In the genomic region with DNA sequence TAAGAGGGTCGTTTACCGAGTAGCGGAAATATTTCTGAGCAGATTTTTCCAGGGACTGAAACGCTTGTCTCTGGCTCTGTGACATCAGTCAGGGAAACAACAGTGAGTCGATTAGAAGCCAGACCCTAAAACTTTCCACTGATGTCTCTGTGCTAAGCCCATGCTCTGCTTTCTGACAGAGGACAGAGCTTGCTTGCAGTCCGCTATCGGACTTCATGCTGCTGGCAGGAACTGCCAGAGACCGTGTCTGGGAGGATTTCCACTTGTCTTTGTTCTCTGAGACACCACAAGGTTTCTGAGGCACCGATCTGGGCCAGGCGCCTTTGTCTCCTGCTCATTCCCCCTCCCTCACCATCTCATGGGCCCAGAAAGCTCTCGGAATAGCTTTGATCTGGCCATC, we compare ENCODE assay signal across 10 mouse cellular contexts. TPM values are rescaled to one million over a fixed set of nuclear protein-coding genes. Genes with fewer than 3 reads are reported as not detected.
DNase-seq lines count a peak whose midpoint lies in the region; ATAC-seq lines count a peak whose summit lies in the region.
"Had no signal": no experiment of that assay in that cellular context is flagged by ENCODE, and none has a peak within 500 bp of the region (broad histone marks: within the 10 kb centered on the region; RNA-seq: fewer than 3 reads in every experiment).

No protein-coding gene starts in this region.

- H3K4me3 ChIP-seq in heart, embryonic 15.5 days, result no peak overlapping the region
- H3K4me3 ChIP-seq in midbrain, embryonic 11.5 days (ENCODE audit: low read depth, low read length), result no peak overlapping the region

- no peak overlapping the region for H3K4me2 ChIP-seq in heart, embryonic 15.5 days
- H3K4me2 ChIP-seq in midbrain, embryonic 11.5 days, result no peak overlapping the region; the same call in 1 of the 2 replicates

- H3K9ac ChIP-seq in heart, embryonic 15.5 days, result no peak overlapping the region
- peak overlapping the region; percentile 48 for H3K9ac ChIP-seq in midbrain, embryonic 11.5 days (ENCODE audit: low read length)

- H3K9me3 ChIP-seq in heart, embryonic 15.5 days (replicated peaks), result no peaks in the 10 kb centered on the region
- H3K9me3 ChIP-seq in midbrain, embryonic 11.5 days (ENCODE audit: control insufficient read depth, low read length), result no peaks in the 10 kb centered on the region

- H3K36me3 ChIP-seq in heart, embryonic 15.5 days, result peaks cover 22% of the 10 kb centered on the region; the same call in 1 of the 2 replicates
- H3K36me3 ChIP-seq in midbrain, embryonic 11.5 days (ENCODE audit: control insufficient read depth, insufficient read depth, low read length), result no peaks in the 10 kb centered on the region

- H3K27ac ChIP-seq in heart, embryonic 15.5 days, result peak overlapping the region; percentile 63
- H3K27ac ChIP-seq in midbrain, embryonic 11.5 days (ENCODE audit: low read depth, low read length), result peak overlapping the region; percentile 51; the same call in 1 of the 2 replicates

- peak; percentile 66 for ATAC-seq in heart, embryonic 15.5 days (replicated peaks; ENCODE audit: insufficient number of reproducible peaks, insufficient read depth, low FRiP score, low read depth)
- ATAC-seq in midbrain, embryonic 11.5 days (ENCODE audit: low FRiP score), result no peak

- H3K27me3 ChIP-seq in heart, embryonic 15.5 days, result no peaks in the 10 kb centered on the region
- H3K27me3 ChIP-seq in midbrain, embryonic 11.5 days (ENCODE audit: control insufficient read depth, insufficient read depth, low read length), result no peaks in the 10 kb centered on the region

- 25% methylated on average over 11 of the region's 11 CpGs for WGBS in heart, embryonic 15.5 days
- 36% methylated on average over 11 of the region's 11 CpGs for WGBS in midbrain, embryonic 11.5 days

- peaks cover 32% of the 10 kb centered on the region for H3K4me1 ChIP-seq in heart, embryonic 15.5 days (replicated peaks)
- H3K4me1 ChIP-seq in midbrain, embryonic 11.5 days (ENCODE audit: control insufficient read depth, insufficient read depth, low read length), result no peaks in the 10 kb centered on the region

- DNase-seq in adrenal gland, postnatal 14 days, result peak; percentile 36
- DNase-seq in adrenal gland, postnatal 25 days, result no peak
- peak; percentile 52 for DNase-seq in kidney, postnatal 10 days
- no peak for DNase-seq in kidney, adult 9 months
- no peak for DNase-seq in midbrain, embryonic 11.5 days (ENCODE audit: low spot score, missing footprints)
- DNase-seq in thymus, postnatal 25 days, result no peak
- no peak for DNase-seq in cerebellum, adult 9-11 months
- DNase-seq: gastrocnemius, postnatal 14 days; lung, postnatal 36 days had no signal

RNA-seq across cellular contexts. Expression of a gene that starts 21.4 kb away (rescaled TPM):
- total RNA-seq in adrenal gland, postnatal 14 days (2021), result 105 and 106 TPM in 2 replicates
- 105 and 106 TPM in 2 replicates for total RNA-seq in adrenal gland, postnatal 25 days (2021)
- polyA plus RNA-seq in heart, embryonic 15.5 days (2015; fragmentation: Nextera tagmentation; extraction: Ambion mirVana), result 144 and 163 TPM in 2 replicates
- 20.5 and 22.7 TPM in 2 replicates for polyA plus RNA-seq in midbrain, embryonic 11.5 days (2014; fragmentation: Nextera tagmentation; extraction: Ambion mirVana)

RNA-seq across cellular contexts. Expression of a gene that starts 36.2 kb away (rescaled TPM):
- 16.2 and 35.8 TPM in 2 replicates for total RNA-seq in adrenal gland, postnatal 14 days (2021)
- 12.5 and 15.4 TPM in 2 replicates for total RNA-seq in adrenal gland, postnatal 25 days (2021)
- polyA plus RNA-seq in heart, embryonic 15.5 days (2015; fragmentation: Nextera tagmentation; extraction: Ambion mirVana), result 13.8 and 19.7 TPM in 2 replicates
- 10.3 and 13.9 TPM in 2 replicates for polyA plus RNA-seq in midbrain, embryonic 11.5 days (2014; fragmentation: Nextera tagmentation; extraction: Ambion mirVana)

RNA-seq across cellular contexts. Expression of a gene that starts 45.1 kb away (rescaled TPM):
- total RNA-seq in adrenal gland, postnatal 14 days (2021), result 67.4 and 79.7 TPM in 2 replicates
- total RNA-seq in adrenal gland, postnatal 25 days (2021), result 83.6 and 96.8 TPM in 2 replicates
- polyA plus RNA-seq in heart, embryonic 15.5 days (2015; fragmentation: Nextera tagmentation; extraction: Ambion mirVana), result 45.5 and 66.6 TPM in 2 replicates
- polyA plus RNA-seq in midbrain, embryonic 11.5 days (2014; fragmentation: Nextera tagmentation; extraction: Ambion mirVana), result 72.8 and 82.6 TPM in 2 replicates

RNA-seq across cellular contexts. Expression of a gene that starts 46.2 kb away (rescaled TPM):
- 53.2 and 61.4 TPM in 2 replicates for total RNA-seq in adrenal gland, postnatal 14 days (2021)
- total RNA-seq in adrenal gland, postnatal 25 days (2021), result 43.4 and 61.9 TPM in 2 replicates
- 360 and 390 TPM in 2 replicates for polyA plus RNA-seq in heart, embryonic 15.5 days (2015; fragmentation: Nextera tagmentation; extraction: Ambion mirVana)
- polyA plus RNA-seq in midbrain, embryonic 11.5 days (2014; fragmentation: Nextera tagmentation; extraction: Ambion mirVana), result 18.3 and 22.0 TPM in 2 replicates

RNA-seq across cellular contexts. Expression of a gene that starts 53.1 kb away (rescaled TPM):
- 29.8 and 39.3 TPM in 2 replicates for total RNA-seq in adrenal gland, postnatal 14 days (2021)
- total RNA-seq in adrenal gland, postnatal 25 days (2021), result 14.3 and 23.7 TPM in 2 replicates
- 25.7 and 33.4 TPM in 2 replicates for polyA plus RNA-seq in heart, embryonic 15.5 days (2015; fragmentation: Nextera tagmentation; extraction: Ambion mirVana)
- polyA plus RNA-seq in midbrain, embryonic 11.5 days (2014; fragmentation: Nextera tagmentation; extraction: Ambion mirVana), result 23.4 and 25.5 TPM in 2 replicates

Comparison
In these comparisons a context has a peak if more than half of its experiments do, and no peak if none do; other contexts are left out.
1. DNase-seq: peak in adrenal gland, postnatal 14 days (single experiment) and kidney, postnatal 10 days (single experiment); none in adrenal gland, postnatal 25 days (single experiment), kidney, adult 9 months (single experiment), midbrain, embryonic 11.5 days (single experiment), thymus, postnatal 25 days (single experiment) and cerebellum, adult 9-11 months (single experiment).